Mouse (Mus musculus) CD8-positive naive resting alpha-beta T cell, adult 2 months (primary cell): ENCODE measurements around the gene Gdap2.

Experiments
- DNase-seq, 2 experiments: peaks; one replicate each; pipeline ENCODE4 v3.0.0; 2022; ENCODE audit warnings: low read depth in 2 of 2, low spot score in 2 of 2

Gdap2 gene

DNA sequence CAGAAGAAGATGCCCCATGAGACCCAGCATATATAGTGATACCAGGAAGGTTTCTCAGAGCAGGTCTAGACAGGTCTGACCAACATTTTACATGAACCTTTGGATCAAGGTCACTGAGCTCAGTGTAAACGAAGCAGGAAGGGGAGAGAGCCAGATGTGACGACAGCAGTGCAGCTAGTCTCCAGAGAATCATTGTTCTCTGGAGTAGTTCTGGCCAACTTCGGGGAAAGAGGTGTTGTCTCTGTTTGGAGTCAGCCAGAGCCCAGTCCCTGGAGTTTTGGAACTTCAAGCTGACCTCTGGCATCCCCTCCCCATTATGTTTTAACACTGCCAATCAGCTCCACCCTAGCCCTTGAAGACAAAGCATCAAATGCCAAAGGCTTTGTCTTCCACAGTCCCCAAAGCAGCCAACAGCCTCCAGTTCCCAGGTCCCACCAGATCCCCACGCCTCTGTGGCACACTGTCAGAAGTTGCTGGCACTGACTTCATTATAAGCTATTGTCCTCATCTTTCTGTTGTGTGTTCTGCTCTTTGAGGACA lies 84.2 kb downstream of the Gdap2 start:
- DNase-seq = no peak
